Mouse (Mus musculus): ENCODE data around the gene Vmn1r17. TPM values are rescaled to one million over a fixed set of nuclear protein-coding genes. Genes with fewer than 3 reads are reported as not detected.
"Not testable (repeated sequence)": the region's sequence is repeated elsewhere in the genome, so short reads cannot be mapped to it uniquely, and the experiment has no call there.

Gene Vmn1r17
- not detected in 2 replicates for polyA plus RNA-seq (2015; fragmentation: Nextera tagmentation; extraction: Ambion mirVana)

- H3K4me2 ChIP-seq (replicated peaks; ENCODE audit: low read depth, low read length) = no peak within 1 kb of the TSS
- no peaks in the 10 kb centered on the region for H3K9me3 ChIP-seq (ENCODE audit: low read length)
- no peaks in the 10 kb centered on the region for H3K27me3 ChIP-seq (replicated peaks; ENCODE audit: insufficient read depth, low read length)
- H3K4me1 ChIP-seq (ENCODE audit: insufficient read depth, low read depth, low read length) = no peaks in the 10 kb centered on the region
- no peak within 1 kb of the TSS for H3K27ac ChIP-seq (ENCODE audit: low read length)
- no peak within 1 kb of the TSS for H3K4me3 ChIP-seq (ENCODE audit: low read depth, low read length)
- H3K36me3 ChIP-seq (ENCODE audit: insufficient read depth, low read length) = no peaks in the 10 kb centered on the region
- 79% methylated on average over 1 of the region's 1 CpGs for WGBS
- no peak within 1 kb of the TSS for H3K9ac ChIP-seq (replicated peaks; ENCODE audit: low read depth)
- DNase-seq (ENCODE audit: low spot score) (no peak), ATAC-seq (no peak)
- TF ChIP-seq EP300 (IDR thresholded peaks at IDR 0.05) (no peak), CTCF (IDR thresholded peaks at IDR 0.05) (no peak)
Measured at GRCm38 (mm10) chr6:57363627-57364026, at the start of gene Vmn1r17. Gene Vmn1r17, minus strand, starts transcription at chr6:57363727.

DNA sequence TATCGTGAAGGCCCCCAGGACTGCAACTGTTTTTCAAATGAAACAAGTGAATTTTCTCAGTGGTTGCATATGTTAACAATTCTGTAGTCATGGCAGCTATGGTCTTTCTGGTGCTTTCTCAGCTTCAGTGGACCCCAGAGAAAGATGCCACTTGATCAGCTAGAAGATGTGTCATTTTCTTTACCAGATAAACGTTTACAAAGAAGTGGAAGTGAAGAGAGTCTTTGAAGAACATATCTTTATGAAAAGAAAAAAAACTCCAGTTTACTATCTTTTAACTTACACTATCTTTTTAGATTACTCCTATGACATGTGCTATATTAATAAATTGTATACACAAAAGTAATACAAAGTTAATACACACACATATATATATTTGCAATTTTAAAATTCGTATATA, 40.0 kb upstream of the Vmn1r17 start, which contains the start of gene Vmn1r19:
Gene Vmn1r19 (plus strand): TSS at position 301 of the 400 bp plus-strand sequence.
- not testable (repeated sequence) for H3K4me3 ChIP-seq (ENCODE audit: low read depth, low read length); H3K36me3 ChIP-seq (ENCODE audit: insufficient read depth, low read length); DNase-seq (ENCODE audit: low spot score); H3K27me3 ChIP-seq (replicated peaks; ENCODE audit: insufficient read depth, low read length); ATAC-seq; H3K9me3 ChIP-seq (ENCODE audit: low read length); H3K4me1 ChIP-seq (ENCODE audit: insufficient read depth, low read depth, low read length); H3K9ac ChIP-seq (replicated peaks; ENCODE audit: low read depth); H3K27ac ChIP-seq (ENCODE audit: low read length); H3K4me2 ChIP-seq (replicated peaks; ENCODE audit: low read depth, low read length)
- 54% methylated on average over 3 of the region's 3 CpGs for WGBS

- Histone ChIP-seq H3K36me3 (ENCODE audit: insufficient read depth, low read length) (no peaks in the 10 kb centered on the region), H3K4me2 (replicated peaks; ENCODE audit: low read depth, low read length) (no peak within 1 kb of the TSS), H3K9ac (replicated peaks; ENCODE audit: low read depth) (no peak within 1 kb of the TSS), H3K27me3 (replicated peaks; ENCODE audit: insufficient read depth, low read length) (no peaks in the 10 kb centered on the region), H3K27ac (ENCODE audit: low read length) (no peak within 1 kb of the TSS), H3K4me1 (ENCODE audit: insufficient read depth, low read depth, low read length) (no peaks in the 10 kb centered on the region), H3K4me3 (ENCODE audit: low read depth, low read length) (no peak within 1 kb of the TSS), H3K9me3 (ENCODE audit: low read length) (no peaks in the 10 kb centered on the region)
- no peak for TF ChIP-seq CTCF (IDR thresholded peaks at IDR 0.05)
- no peak for TF ChIP-seq EP300 (IDR thresholded peaks at IDR 0.05)
- ATAC-seq = no peak
- DNase-seq (ENCODE audit: low spot score) = no peak
Measured at GRCm38 (mm10) chr6:57395683-57396082, 32.2 kb upstream of the Vmn1r17 start, which contains the start of gene Vmn1r18. Gene Vmn1r18, minus strand, starts transcription at chr6:57395783.

DNA sequence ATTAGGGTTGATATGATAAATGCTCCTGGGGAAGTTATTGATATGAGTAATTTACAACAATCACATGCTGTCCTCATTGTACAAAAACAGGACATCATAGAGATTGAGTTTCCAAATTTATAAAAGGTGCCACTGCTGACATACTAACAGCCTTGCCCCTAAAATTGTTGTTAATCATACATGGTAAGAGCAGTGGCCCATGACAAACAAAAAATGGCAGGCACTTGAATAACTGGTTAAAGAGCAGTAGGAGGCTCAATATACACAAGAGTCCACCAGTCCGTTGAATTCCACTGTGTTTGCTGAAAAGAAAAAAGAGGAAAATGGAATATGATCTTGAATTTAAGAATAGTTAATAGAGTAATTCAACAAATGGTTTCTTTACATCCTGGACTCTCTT, 4.0 kb upstream of the Vmn1r17 start:
- Histone ChIP-seq H3K4me3 (ENCODE audit: low read depth, low read length) (no peak overlapping the region), H3K36me3 (ENCODE audit: insufficient read depth, low read length) (no peaks in the 10 kb centered on the region), H3K4me1 (ENCODE audit: insufficient read depth, low read depth, low read length) (no peaks in the 10 kb centered on the region), H3K9ac (replicated peaks; ENCODE audit: low read depth) (no peak overlapping the region), H3K9me3 (ENCODE audit: low read length) (no peaks in the 10 kb centered on the region), H3K4me2 (replicated peaks; ENCODE audit: low read depth, low read length) (no peak overlapping the region), H3K27me3 (replicated peaks; ENCODE audit: insufficient read depth, low read length) (no peaks in the 10 kb centered on the region), H3K27ac (ENCODE audit: low read length) (no peak overlapping the region)
- no peak for DNase-seq (ENCODE audit: low spot score)
- ATAC-seq = no peak
- TF ChIP-seq EP300 (IDR thresholded peaks at IDR 0.05) = no peak
- TF ChIP-seq CTCF (IDR thresholded peaks at IDR 0.05) = no peak
- 76% methylated on average over 1 of the region's 1 CpGs for WGBS

DNA sequence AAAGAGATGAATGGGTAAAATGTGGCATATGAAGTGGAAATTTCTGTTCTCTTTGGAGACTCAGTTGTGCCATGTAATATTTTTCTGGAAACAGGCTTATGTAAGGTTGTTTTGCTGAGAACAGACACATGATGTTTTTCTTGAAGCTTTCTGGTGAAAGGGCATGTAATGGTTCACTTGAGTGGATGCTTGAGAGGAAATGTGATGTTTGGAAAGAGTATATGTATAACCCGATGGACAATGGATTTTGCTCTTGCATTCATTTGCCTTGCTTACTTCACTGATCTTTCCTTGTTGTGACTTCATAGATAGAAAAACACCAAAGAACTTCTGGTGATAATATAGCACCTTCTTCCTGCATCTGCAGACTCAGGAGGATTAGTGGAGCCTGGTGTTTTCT, 2.3 kb upstream of the Vmn1r17 start:
- DNase-seq (ENCODE audit: low spot score); H3K9ac ChIP-seq (replicated peaks; ENCODE audit: low read depth); H3K27me3 ChIP-seq (replicated peaks; ENCODE audit: insufficient read depth, low read length); H3K36me3 ChIP-seq (ENCODE audit: insufficient read depth, low read length); H3K9me3 ChIP-seq (ENCODE audit: low read length); H3K4me1 ChIP-seq (ENCODE audit: insufficient read depth, low read depth, low read length); H3K4me2 ChIP-seq (replicated peaks; ENCODE audit: low read depth, low read length); H3K27ac ChIP-seq (ENCODE audit: low read length); H3K4me3 ChIP-seq (ENCODE audit: low read depth, low read length); ATAC-seq: not testable (repeated sequence)
- WGBS = 78% methylated on average over 1 of the region's 1 CpGs

DNA sequence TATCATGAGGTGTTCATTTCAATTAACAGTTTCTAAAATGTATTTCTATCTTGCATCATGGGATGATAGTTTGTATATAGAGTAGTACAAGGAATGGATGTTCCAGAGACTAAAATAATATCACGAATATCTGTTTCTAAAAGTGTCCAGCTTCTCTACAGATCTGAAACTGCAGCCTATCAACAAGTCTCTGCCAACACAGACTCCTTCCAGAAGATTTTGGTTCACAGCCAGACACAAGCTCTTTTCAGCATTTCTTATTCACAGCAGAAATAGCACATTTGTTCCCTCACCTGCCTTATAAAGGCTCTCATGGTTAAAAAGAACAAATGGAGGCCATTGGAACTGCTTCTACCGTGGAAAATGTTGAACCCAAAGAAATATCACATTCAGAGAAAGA, 6.7 kb downstream of the Vmn1r17 start:
- ATAC-seq = no peak
- no peak overlapping the region for H3K4me2 ChIP-seq (replicated peaks; ENCODE audit: low read depth, low read length)
- no peak overlapping the region for H3K9ac ChIP-seq (replicated peaks; ENCODE audit: low read depth)
- no peaks in the 10 kb centered on the region for H3K9me3 ChIP-seq (ENCODE audit: low read length)
- H3K36me3 ChIP-seq (ENCODE audit: insufficient read depth, low read length) = no peaks in the 10 kb centered on the region
- H3K27me3 ChIP-seq (replicated peaks; ENCODE audit: insufficient read depth, low read length) = no peaks in the 10 kb centered on the region
- H3K27ac ChIP-seq (ENCODE audit: low read length) = no peak overlapping the region
- 61% methylated on average over 2 of the region's 2 CpGs for WGBS
- H3K4me1 ChIP-seq (ENCODE audit: insufficient read depth, low read depth, low read length) = no peaks in the 10 kb centered on the region
- no peak for DNase-seq (ENCODE audit: low spot score)
- TF ChIP-seq EP300 (IDR thresholded peaks at IDR 0.05) (no peak), CTCF (IDR thresholded peaks at IDR 0.05) (no peak)
- H3K4me3 ChIP-seq (ENCODE audit: low read depth, low read length) = no peak overlapping the region

DNA sequence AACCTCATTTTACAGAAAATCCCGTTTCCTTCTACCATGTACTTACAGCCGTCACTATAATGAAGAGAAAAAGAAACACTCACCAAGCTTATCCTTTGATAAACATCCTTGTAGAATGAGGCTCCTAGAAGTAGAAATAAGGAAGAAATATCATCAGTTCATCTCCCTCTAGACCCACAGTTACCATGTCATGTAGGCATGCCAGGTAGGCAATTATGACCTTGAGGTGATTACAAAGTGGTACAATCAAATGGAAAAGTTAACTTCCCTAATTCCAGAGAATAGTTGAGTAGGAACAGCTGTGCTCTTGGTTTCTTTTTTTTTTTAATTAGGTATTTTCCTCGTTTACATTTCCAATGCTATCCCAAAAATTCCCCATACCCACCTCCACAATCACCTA, 34.1 kb downstream of the Vmn1r17 start, which contains the start of gene Vmn1r16:
Gene Vmn1r16 (minus strand): TSS at position 101 of the 400 bp plus-strand sequence.
- no peak within 1 kb of the TSS for H3K27ac ChIP-seq (ENCODE audit: low read length)
- no peaks in the 10 kb centered on the region for H3K27me3 ChIP-seq (replicated peaks; ENCODE audit: insufficient read depth, low read length)
- H3K9ac ChIP-seq (replicated peaks; ENCODE audit: low read depth) = no peak within 1 kb of the TSS
- no peaks in the 10 kb centered on the region for H3K36me3 ChIP-seq (ENCODE audit: insufficient read depth, low read length)
- H3K9me3 ChIP-seq (ENCODE audit: low read length) = no peaks in the 10 kb centered on the region
- H3K4me1 ChIP-seq (ENCODE audit: insufficient read depth, low read depth, low read length) = no peaks in the 10 kb centered on the region
- WGBS = 72% methylated on average over 3 of the region's 3 CpGs
- no peak within 1 kb of the TSS for H3K4me2 ChIP-seq (replicated peaks; ENCODE audit: low read depth, low read length)
- H3K4me3 ChIP-seq (ENCODE audit: low read depth, low read length) = no peak within 1 kb of the TSS
- peak; percentile 0 for DNase-seq (ENCODE audit: low spot score)
- TF ChIP-seq EP300 (IDR thresholded peaks at IDR 0.05) = no peak
- no peak for TF ChIP-seq CTCF (IDR thresholded peaks at IDR 0.05)
- ATAC-seq = no peak

All from lung, postnatal 0 days (tissue).